10 mouse cellular contexts compared by ENCODE assay signal in the genomic region with DNA sequence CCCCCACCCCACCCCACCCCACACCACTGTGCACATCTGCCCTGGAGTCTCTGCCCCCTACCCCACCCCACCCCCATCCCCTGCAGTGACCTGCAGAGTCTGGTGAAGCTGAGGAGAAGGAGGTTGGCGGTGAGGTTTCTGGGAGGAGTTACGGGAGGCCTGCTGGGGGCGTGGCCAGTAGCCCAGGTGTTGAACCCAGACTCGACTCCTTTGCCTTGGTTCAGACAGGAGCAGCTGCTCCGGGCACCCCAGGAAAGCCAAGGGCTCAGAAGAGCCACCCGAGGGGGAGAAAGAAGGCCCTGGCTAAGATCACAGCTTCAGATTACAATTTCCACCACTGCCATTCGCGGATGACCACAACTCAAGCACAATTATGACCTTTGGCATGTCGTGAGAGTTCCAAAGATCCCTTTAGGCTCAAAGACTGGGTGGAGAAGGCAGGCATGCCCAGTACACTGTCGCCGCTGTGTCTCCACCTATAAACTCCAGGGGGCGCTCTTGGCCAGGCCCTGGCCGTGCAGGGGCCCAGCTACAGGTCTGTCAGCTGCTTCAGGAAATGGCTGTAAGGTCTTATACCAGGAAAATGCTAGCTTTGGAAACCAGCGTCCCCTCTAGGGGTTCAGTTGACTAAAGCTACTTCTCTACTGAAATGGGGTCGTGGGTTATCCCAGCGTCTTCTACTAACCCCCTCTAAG. TPM values are rescaled to one million over a fixed set of nuclear protein-coding genes. Genes with fewer than 3 reads are reported as not detected.
DNase-seq lines count a peak whose midpoint lies in the region; ATAC-seq and TF ChIP-seq lines count a peak whose summit lies in the region.
"Had no signal": no experiment of that assay in that cellular context is flagged by ENCODE, and none has a peak within 500 bp of the region (broad histone marks: within the 10 kb centered on the region; RNA-seq: fewer than 3 reads in every experiment).

No protein-coding gene starts in this region.

- no peak for ATAC-seq in neural tube, embryonic 11.5 days (ENCODE audit: insufficient read depth, low FRiP score, low TSS enrichment)
- ATAC-seq in monocyte, adult 5-6 weeks (replicated peaks; ENCODE audit: insufficient number of reproducible peaks, low FRiP score, low TSS enrichment, poor library complexity, severe bottlenecking): no peak
- ATAC-seq: Patski had no signal

- no peak overlapping the region for H3K27ac ChIP-seq in liver, adult 2 months (replicated peaks; ENCODE audit: insufficient read depth, low read depth, low read length)
- H3K27ac ChIP-seq in neural tube, embryonic 11.5 days (ENCODE audit: low read depth, low read length): no peak overlapping the region
- H3K27ac ChIP-seq: stomach, embryonic 15.5 days had no signal

- no peaks in the 10 kb centered on the region for H3K36me3 ChIP-seq in liver, adult 2 months (ENCODE audit: control insufficient read depth, insufficient read depth, low read length)
- no peaks in the 10 kb centered on the region for H3K36me3 ChIP-seq in neural tube, embryonic 11.5 days (ENCODE audit: control insufficient read depth, insufficient read depth, low read length)
- H3K36me3 ChIP-seq: stomach, embryonic 15.5 days had no signal

- peak; percentile 79 for TF ChIP-seq CTCF in liver, adult 2 months (IDR thresholded peaks at IDR 0.05; ENCODE audit: low read depth, low read length)

- H3K9me3 ChIP-seq in neural tube, embryonic 11.5 days (ENCODE audit: control insufficient read depth, low read length): no peaks in the 10 kb centered on the region
- H3K9me3 ChIP-seq: stomach, embryonic 15.5 days had no signal

- no peak overlapping the region for H3K4me2 ChIP-seq in neural tube, embryonic 11.5 days (ENCODE audit: low read depth)
- H3K4me2 ChIP-seq: stomach, embryonic 15.5 days had no signal

- no peaks in the 10 kb centered on the region for H3K27me3 ChIP-seq in liver, adult 2 months (ENCODE audit: control insufficient read depth, insufficient read depth, low read length)
- H3K27me3 ChIP-seq in neural tube, embryonic 11.5 days (ENCODE audit: control insufficient read depth, insufficient read depth, low read length): no peaks in the 10 kb centered on the region; the same call in 1 of the 2 replicates
- H3K27me3 ChIP-seq: stomach, embryonic 15.5 days had no signal

- peaks cover under 1% of the 10 kb centered on the region; the same call in 1 of the 2 replicates for H3K4me1 ChIP-seq in liver, adult 2 months (ENCODE audit: control insufficient read depth, insufficient read depth, low read length)
- peaks cover 31% of the 10 kb centered on the region for H3K4me1 ChIP-seq in neural tube, embryonic 11.5 days (ENCODE audit: control insufficient read depth, insufficient read depth, low read length)

- peak; percentile 48 for DNase-seq in ovary, postnatal 36 days (ENCODE audit: low spot score)
- DNase-seq in ovary, postnatal 10 days (ENCODE audit: low spot score): no peak
- DNase-seq in cerebellum, postnatal 25 days: peak; percentile 67 to 80
- peak; percentile 36 to 66 for DNase-seq in frontal cortex, postnatal 10 days (ENCODE audit: low spot score in 2 of 2)
- DNase-seq in kidney, adult 11 months: peak; percentile 42
- DNase-seq in liver, adult 2 months (ENCODE audit: extremely low read depth, low read depth, low spot score): peak; percentile 31
- peak; percentile 78 for DNase-seq in neural tube, embryonic 11.5 days (ENCODE audit: low spot score)

- H3K4me3 ChIP-seq in liver, adult 2 months (ENCODE audit: insufficient read depth, low read depth, low read length): no peak overlapping the region
- H3K4me3 ChIP-seq in neural tube, embryonic 11.5 days (ENCODE audit: low read depth, low read length): no peak overlapping the region
- H3K4me3 ChIP-seq: stomach, embryonic 15.5 days had no signal

- TF ChIP-seq POLR2A in liver, adult 2 months (IDR thresholded peaks at IDR 0.05; ENCODE audit: extremely low read depth, insufficient read depth, low read length): no peak

- H3K79me2 ChIP-seq in liver, adult 2 months (ENCODE audit: control insufficient read depth, insufficient read depth, low read length): no peaks in the 10 kb centered on the region

- no peak overlapping the region for H3K9ac ChIP-seq in liver, adult 2 months (ENCODE audit: low read depth, low read length)
- H3K9ac ChIP-seq in neural tube, embryonic 11.5 days (ENCODE audit: low read length): no peak overlapping the region
- H3K9ac ChIP-seq: stomach, embryonic 15.5 days had no signal

- WGBS in liver, adult 2 months: 7% methylated on average over 16 of the region's 16 CpGs
- 3% methylated on average over 16 of the region's 16 CpGs for WGBS in neural tube, embryonic 11.5 days

RNA-seq across cellular contexts. Expression of gene Myo18b, which starts 47.4 kb away (rescaled TPM):
- 0.20 and 0.28 TPM in 2 replicates for total RNA-seq in liver, adult 2 months (2014; rRNA removed)
- polyA plus RNA-seq in liver, adult 2 months (2012; rRNA removed): 0.02 and 0.04 TPM in 2 replicates
- 0.66 and 1.1 TPM in 2 replicates for polyA plus RNA-seq in neural tube, embryonic 11.5 days (2014; fragmentation: Nextera tagmentation; extraction: Ambion mirVana)
- total RNA-seq in monocyte, adult 5-6 weeks (2017): 0.19 TPM in 1 of 3 replicates, not detected in the others
- polyA plus RNA-seq: Patski had no signal
